Mouse (Mus musculus) CH12.LX (cell line): ENCODE measurements around the gene Cuedc1.

Experiments used
- CTCF ChIP-seq, 2 experiments: IDR thresholded peaks in 1 of 2; conservative IDR thresholded peaks in 1 of 2; 2 replicates each; pipeline ENCODE4 v1.5.1; 2011 to 2012; ENCODE audit warnings: low read depth in 2 of 2, low read length in 2 of 2, improper control_type of control experiment in 1 of 2, inconsistent platforms in 1 of 2, mild to moderate bottlenecking in 1 of 2, moderate library complexity in 1 of 2
- EP300 ChIP-seq: IDR thresholded peaks from 2 replicates; pipeline ENCODE4 v1.6.1; 2011; ENCODE audit warnings: low read length, improper control_type of control experiment
- GABPA ChIP-seq: IDR thresholded peaks from 2 replicates; pipeline ENCODE4 v1.6.1; 2012; ENCODE audit warnings: low read depth, low read length, improper control_type of control experiment, inconsistent platforms; ENCODE audit not compliant: insufficient replicate concordance
- IRF4 ChIP-seq: IDR thresholded peaks from 2 replicates; pipeline ENCODE4 v1.6.1; 2014; ENCODE audit warnings: low read depth, mild to moderate bottlenecking, inconsistent platforms, low read length, improper control_type of control experiment
- MAX ChIP-seq: IDR thresholded peaks from 2 replicates; pipeline ENCODE4 v1.6.1; 2011; ENCODE audit warnings: low read length, improper control_type of control experiment
- MAZ ChIP-seq: IDR thresholded peaks from 2 replicates; pipeline ENCODE4 v1.6.1; 2012; ENCODE audit warnings: low read depth, mild to moderate bottlenecking, inconsistent platforms, low read length, improper control_type of control experiment, moderate library complexity
- NRF1 ChIP-seq: IDR thresholded peaks from 2 replicates; pipeline ENCODE4 v1.6.1; 2014; ENCODE audit warnings: low read depth, mild to moderate bottlenecking, inconsistent platforms, low read length, improper control_type of control experiment, moderate library complexity
- POLR2A ChIP-seq: IDR thresholded peaks from 2 replicates; pipeline ENCODE4 v1.6.1; 2011; ENCODE audit warnings: low read depth, mild to moderate bottlenecking, improper control_type of control experiment, low read length
- RAD21 ChIP-seq: IDR thresholded peaks from 2 replicates; pipeline ENCODE4 v1.6.1; 2011; ENCODE audit warnings: low read depth, mild to moderate bottlenecking, low read length, improper control_type of control experiment, moderate library complexity
- UBTF ChIP-seq: IDR thresholded peaks from 2 replicates; pipeline ENCODE4 v1.6.1; 2012; ENCODE audit warnings: low read depth, mild to moderate bottlenecking, inconsistent platforms, low read length, improper control_type of control experiment, moderate library complexity
- USF1 ChIP-seq: IDR thresholded peaks from 2 replicates; pipeline ENCODE4 v1.6.1; 2014; ENCODE audit warnings: low read depth, mild to moderate bottlenecking, inconsistent platforms, low read length, improper control_type of control experiment
- USF2 ChIP-seq: conservative IDR thresholded peaks from 2 replicates; pipeline ENCODE4 v1.6.1; 2011; ENCODE audit warnings: low read depth, low read length, improper control_type of control experiment
- ZKSCAN1 ChIP-seq: IDR thresholded peaks from 2 replicates; pipeline ENCODE4 v1.6.1; 2012; ENCODE audit warnings: low read depth, inconsistent platforms, low read length, improper control_type of control experiment, borderline replicate concordance

DNA sequence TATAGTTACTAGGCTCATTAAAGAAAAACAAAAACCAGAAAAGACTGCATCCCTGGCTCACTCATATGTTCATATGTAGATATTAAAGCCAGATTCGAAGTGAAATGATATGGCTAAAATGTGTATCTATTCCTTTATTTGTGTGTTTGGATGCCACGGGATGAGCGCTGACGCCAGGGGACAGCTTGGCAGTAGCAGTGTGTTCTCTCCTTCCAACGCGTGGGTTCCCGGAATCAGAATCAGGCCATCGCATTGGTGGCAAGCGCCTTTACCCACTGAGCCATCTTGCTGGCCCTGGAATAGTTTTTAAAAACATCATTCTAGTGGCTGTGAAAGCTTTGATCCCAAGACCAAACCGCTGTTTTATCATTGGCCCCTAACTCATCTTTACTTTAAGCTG lies 32.1 kb downstream of the Cuedc1 start:
- TF ChIP-seq CTCF (conservative IDR thresholded peaks at IDR 0.05 in 1 of 2, IDR thresholded peaks at IDR 0.05 in 1 of 2; ENCODE audit: low read depth in 2 of 2, low read length in 2 of 2) (no peak), USF1 (no peak), POLR2A (no peak), UBTF (no peak), EP300 (no peak), NRF1 (no peak), IRF4 (no peak), MAX (no peak), USF2 (no peak), RAD21 (no peak), MAZ (no peak), ZKSCAN1 (no peak), GABPA (no peak)
